Mouse (Mus musculus): ENCODE results near the gene Bcor. TPM values are rescaled to one million over a fixed set of nuclear protein-coding genes. Genes with fewer than 3 reads are reported as not detected.

Gene Bcor
- 17.5 and 18.8 TPM in 2 replicates for polyA plus RNA-seq (2014; fragmentation: Nextera tagmentation; extraction: Ambion mirVana)

- Histone ChIP-seq H3K36me3 (ENCODE audit: control insufficient read depth, insufficient read depth, low read length) (no peaks in the 10 kb centered on the region), H3K4me2 (ENCODE audit: low read length) (peak within 1 kb of the TSS; percentile 59), H3K9me3 (replicated peaks; ENCODE audit: control insufficient read depth, low read length) (no peaks in the 10 kb centered on the region), H3K4me1 (ENCODE audit: control insufficient read depth, insufficient read depth, low read length) (peaks cover 7% of the 10 kb centered on the region), H3K27ac (ENCODE audit: low read depth, low read length) (peak within 1 kb of the TSS; percentile 27; the same call in 1 of the 2 replicates), H3K27me3 (replicated peaks; ENCODE audit: control insufficient read depth, insufficient read depth, low read length) (no peaks in the 10 kb centered on the region; the same call in 1 of the 2 replicates), H3K4me3 (ENCODE audit: low read depth, low read length) (peak within 1 kb of the TSS; percentile 37), H3K9ac (ENCODE audit: low read length) (peak within 1 kb of the TSS; percentile 61)
- ATAC-seq (peak; percentile 33), DNase-seq (ENCODE audit: low spot score) (peak; percentile 50)
- 12% methylated on average over 56 of the region's 56 CpGs for WGBS
These were observed at the start of gene Bcor for GRCm38 (mm10) chrX:12159981-12160656. Gene Bcor (minus strand): TSS chrX:12160355.

GRCm38 (mm10) chrX:12202951-12203350, 42.8 kb upstream of the Bcor start:
- H3K9ac ChIP-seq (ENCODE audit: low read length): no peak overlapping the region
- no peak overlapping the region for H3K4me3 ChIP-seq (ENCODE audit: low read depth, low read length)
- no peaks in the 10 kb centered on the region for H3K4me1 ChIP-seq (ENCODE audit: control insufficient read depth, insufficient read depth, low read length)
- no peaks in the 10 kb centered on the region for H3K27me3 ChIP-seq (replicated peaks; ENCODE audit: control insufficient read depth, insufficient read depth, low read length)
- H3K9me3 ChIP-seq (replicated peaks; ENCODE audit: control insufficient read depth, low read length): no peaks in the 10 kb centered on the region
- DNase-seq (ENCODE audit: low spot score) (no peak), ATAC-seq (no peak)
- WGBS: 86% methylated on average over 3 of the region's 3 CpGs
- H3K4me2 ChIP-seq (ENCODE audit: low read length): no peak overlapping the region
- H3K36me3 ChIP-seq (ENCODE audit: control insufficient read depth, insufficient read depth, low read length): no peaks in the 10 kb centered on the region
- H3K27ac ChIP-seq (ENCODE audit: low read depth, low read length): no peak overlapping the region

GRCm38 (mm10) chrX:12201111-12201510, 41.0 kb upstream of the Bcor start:
- no peaks in the 10 kb centered on the region for H3K4me1 ChIP-seq (ENCODE audit: control insufficient read depth, insufficient read depth, low read length)

GRCm38 (mm10) chrX:12195234-12195919, 35.2 kb upstream of the Bcor start:
- H3K27ac ChIP-seq (ENCODE audit: low read depth, low read length): no peak overlapping the region
- WGBS: 76% methylated on average over 11 of the region's 11 CpGs
- H3K9me3 ChIP-seq (replicated peaks; ENCODE audit: control insufficient read depth, low read length): no peaks in the 10 kb centered on the region
- H3K36me3 ChIP-seq (ENCODE audit: control insufficient read depth, insufficient read depth, low read length): no peaks in the 10 kb centered on the region
- H3K4me3 ChIP-seq (ENCODE audit: low read depth, low read length): no peak overlapping the region
- no peak overlapping the region for H3K4me2 ChIP-seq (ENCODE audit: low read length)
- H3K4me1 ChIP-seq (ENCODE audit: control insufficient read depth, insufficient read depth, low read length): no peaks in the 10 kb centered on the region
- ATAC-seq: no peak
- H3K27me3 ChIP-seq (replicated peaks; ENCODE audit: control insufficient read depth, insufficient read depth, low read length): no peaks in the 10 kb centered on the region
- no peak overlapping the region for H3K9ac ChIP-seq (ENCODE audit: low read length)
- no peak for DNase-seq (ENCODE audit: low spot score)

More at GRCm38 (mm10) chrX:12201111-12201510, 41.0 kb upstream of the Bcor start:
- Histone ChIP-seq H3K36me3 (ENCODE audit: control insufficient read depth, insufficient read depth, low read length) (no peaks in the 10 kb centered on the region), H3K27ac (ENCODE audit: low read depth, low read length) (no peak overlapping the region), H3K4me3 (ENCODE audit: low read depth, low read length) (no peak overlapping the region), H3K4me2 (ENCODE audit: low read length) (no peak overlapping the region), H3K27me3 (replicated peaks; ENCODE audit: control insufficient read depth, insufficient read depth, low read length) (no peaks in the 10 kb centered on the region), H3K9ac (ENCODE audit: low read length) (no peak overlapping the region), H3K9me3 (replicated peaks; ENCODE audit: control insufficient read depth, low read length) (no peaks in the 10 kb centered on the region)
- 93% methylated on average over 3 of the region's 3 CpGs for WGBS
- ATAC-seq: no peak
- no peak for DNase-seq (ENCODE audit: low spot score)

- no peaks in the 10 kb centered on the region for H3K9me3 ChIP-seq (replicated peaks; ENCODE audit: control insufficient read depth, low read length)
- no peak overlapping the region for H3K4me3 ChIP-seq (ENCODE audit: low read depth, low read length)
- no peaks in the 10 kb centered on the region for H3K27me3 ChIP-seq (replicated peaks; ENCODE audit: control insufficient read depth, insufficient read depth, low read length)
- no peaks in the 10 kb centered on the region for H3K36me3 ChIP-seq (ENCODE audit: control insufficient read depth, insufficient read depth, low read length)
- H3K4me2 ChIP-seq (ENCODE audit: low read length): no peak overlapping the region
- H3K27ac ChIP-seq (ENCODE audit: low read depth, low read length): no peak overlapping the region
- DNase-seq (ENCODE audit: low spot score) (no peak), ATAC-seq (no peak)
- H3K9ac ChIP-seq (ENCODE audit: low read length): no peak overlapping the region
- WGBS: 72% methylated on average over 2 of the region's 2 CpGs
- H3K4me1 ChIP-seq (ENCODE audit: control insufficient read depth, insufficient read depth, low read length): no peaks in the 10 kb centered on the region
These were observed 32.2 kb upstream of the Bcor start for GRCm38 (mm10) chrX:12192343-12192742.

- H3K4me3 ChIP-seq (ENCODE audit: low read depth, low read length): no peak overlapping the region
- H3K36me3 ChIP-seq (ENCODE audit: control insufficient read depth, insufficient read depth, low read length): no peaks in the 10 kb centered on the region
- no peaks in the 10 kb centered on the region for H3K27me3 ChIP-seq (replicated peaks; ENCODE audit: control insufficient read depth, insufficient read depth, low read length)
- no peak overlapping the region for H3K9ac ChIP-seq (ENCODE audit: low read length)
- H3K4me2 ChIP-seq (ENCODE audit: low read length): no peak overlapping the region
- DNase-seq (ENCODE audit: low spot score) (no peak), ATAC-seq (no peak)
- WGBS: 82% methylated on average over 4 of the region's 4 CpGs
- no peak overlapping the region for H3K27ac ChIP-seq (ENCODE audit: low read depth, low read length)
- H3K9me3 ChIP-seq (replicated peaks; ENCODE audit: control insufficient read depth, low read length): no peaks in the 10 kb centered on the region
- H3K4me1 ChIP-seq (ENCODE audit: control insufficient read depth, insufficient read depth, low read length): no peaks in the 10 kb centered on the region
These were observed 29.4 kb upstream of the Bcor start for GRCm38 (mm10) chrX:12189511-12189910.

GRCm38 (mm10) chrX:12175198-12175960, 15.2 kb upstream of the Bcor start:
- Histone ChIP-seq H3K27me3 (replicated peaks; ENCODE audit: control insufficient read depth, insufficient read depth, low read length) (no peaks in the 10 kb centered on the region), H3K4me3 (ENCODE audit: low read depth, low read length) (no peak overlapping the region), H3K9me3 (replicated peaks; ENCODE audit: control insufficient read depth, low read length) (no peaks in the 10 kb centered on the region), H3K27ac (ENCODE audit: low read depth, low read length) (no peak overlapping the region), H3K9ac (ENCODE audit: low read length) (no peak overlapping the region), H3K4me2 (ENCODE audit: low read length) (peak overlapping the region; percentile 20; the same call in 1 of the 2 replicates), H3K4me1 (ENCODE audit: control insufficient read depth, insufficient read depth, low read length) (no peaks in the 10 kb centered on the region), H3K36me3 (ENCODE audit: control insufficient read depth, insufficient read depth, low read length) (no peaks in the 10 kb centered on the region)
- WGBS: 48% methylated on average over 16 of the region's 16 CpGs
- DNase-seq (ENCODE audit: low spot score) (peak; percentile 62), ATAC-seq (no peak)

- no peaks in the 10 kb centered on the region for H3K27me3 ChIP-seq (replicated peaks; ENCODE audit: control insufficient read depth, insufficient read depth, low read length)
- 39% methylated on average over 3 of the region's 3 CpGs for WGBS
- no peak for ATAC-seq
- no peaks in the 10 kb centered on the region for H3K36me3 ChIP-seq (ENCODE audit: control insufficient read depth, insufficient read depth, low read length)
- no peak overlapping the region for H3K4me2 ChIP-seq (ENCODE audit: low read length)
- H3K9me3 ChIP-seq (replicated peaks; ENCODE audit: control insufficient read depth, low read length): no peaks in the 10 kb centered on the region
- DNase-seq (ENCODE audit: low spot score): no peak
- H3K4me3 ChIP-seq (ENCODE audit: low read depth, low read length): no peak overlapping the region
- H3K4me1 ChIP-seq (ENCODE audit: control insufficient read depth, insufficient read depth, low read length): no peaks in the 10 kb centered on the region
- H3K9ac ChIP-seq (ENCODE audit: low read length): no peak overlapping the region
- H3K27ac ChIP-seq (ENCODE audit: low read depth, low read length): no peak overlapping the region
These were observed 10.0 kb upstream of the Bcor start for GRCm38 (mm10) chrX:12170128-12170527.
